Mouse (Mus musculus): Measurements from ENCODE around the gene Celf3.
A peak's percentile ranks its signal among the peaks of the same experiment; 100 is the strongest.

The Celf3 gene

DNA sequence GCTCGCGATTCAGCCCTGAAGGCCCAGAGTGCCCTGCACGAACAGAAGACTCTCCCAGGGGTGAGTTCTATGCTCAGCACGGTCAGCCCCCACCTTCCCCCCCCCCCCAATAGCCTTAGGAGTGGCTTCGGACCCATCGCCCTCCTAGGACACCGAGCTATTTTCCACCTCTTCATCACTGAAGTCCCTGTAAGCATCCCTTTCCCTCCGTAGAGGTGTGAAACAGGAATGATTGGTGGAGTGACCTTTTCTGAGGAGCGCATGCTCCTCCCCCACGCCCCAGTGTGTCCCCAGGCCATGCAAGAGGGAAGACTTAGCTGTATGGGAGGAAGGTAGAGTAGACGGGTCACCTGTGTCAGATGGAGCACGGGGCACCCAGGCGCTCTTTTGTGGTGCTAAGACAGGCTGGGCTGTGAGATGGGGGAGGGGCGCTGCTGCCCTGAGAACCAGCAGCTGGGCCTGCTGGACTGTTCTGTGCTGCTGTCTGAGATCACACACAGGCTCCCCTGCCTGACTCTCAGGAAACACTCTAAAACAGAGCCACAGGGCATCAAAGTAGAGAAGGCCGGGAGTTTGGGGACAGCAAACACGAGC lies 2.3 kb downstream of the Celf3 start, which contains the start of gene Riiad1:
Riiad1 (minus strand) TSS at position 51 of the 594 bp plus-strand sequence.
- no peak for DNase-seq

DNA sequence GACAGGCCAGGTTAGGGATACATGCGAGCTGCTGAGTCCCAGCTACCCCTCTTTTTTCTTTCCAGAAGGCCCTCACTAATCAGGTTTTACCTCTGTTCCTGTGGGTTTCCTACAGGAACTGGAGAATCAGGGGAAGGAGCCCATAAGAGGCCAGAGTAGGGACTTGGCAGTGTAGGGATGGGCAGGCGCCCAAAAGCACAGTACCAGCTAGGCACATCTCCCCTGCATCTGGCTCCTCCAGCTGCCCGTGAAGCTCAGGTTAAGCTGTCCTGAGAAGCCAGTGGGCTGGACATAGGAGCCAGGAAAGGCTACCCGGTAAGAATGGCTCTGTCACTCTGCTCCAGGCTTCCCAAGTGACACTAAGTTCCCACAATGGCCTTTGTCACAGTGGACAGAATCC lies 3.3 kb downstream of the Celf3 start:
- no peak for DNase-seq

DNA sequence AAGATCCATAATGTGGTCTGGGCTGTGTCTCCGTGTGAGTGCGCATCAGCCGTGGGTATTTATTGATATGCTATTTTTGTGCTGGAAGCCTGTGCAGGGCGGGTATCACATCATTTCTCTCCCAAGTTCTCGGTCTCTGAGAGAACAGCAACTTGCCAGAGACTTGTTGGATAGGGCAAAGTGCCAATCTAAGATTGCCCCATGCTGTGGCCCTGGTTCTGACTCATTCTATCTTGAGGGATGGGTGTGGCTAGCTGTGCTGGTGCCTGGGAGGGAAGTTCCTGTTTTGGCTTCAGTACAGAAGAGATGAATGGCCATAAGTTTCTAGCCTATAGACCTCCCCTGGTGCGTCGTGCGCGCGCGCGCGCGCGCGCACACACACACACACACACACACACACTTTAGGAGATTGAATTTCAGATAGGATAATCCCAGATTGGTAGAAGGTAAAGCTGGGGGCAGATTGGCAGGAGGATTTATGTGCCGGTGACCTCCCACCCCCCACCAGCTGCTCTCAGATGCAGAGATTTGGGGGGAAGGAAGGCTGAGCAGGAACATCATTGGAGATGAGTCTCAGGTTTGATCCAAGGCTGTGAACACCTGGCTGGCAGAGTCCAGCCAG lies 4.8 kb downstream of the Celf3 start:
- peak in 1 of 2 experiments; percentile 9 for DNase-seq

DNA sequence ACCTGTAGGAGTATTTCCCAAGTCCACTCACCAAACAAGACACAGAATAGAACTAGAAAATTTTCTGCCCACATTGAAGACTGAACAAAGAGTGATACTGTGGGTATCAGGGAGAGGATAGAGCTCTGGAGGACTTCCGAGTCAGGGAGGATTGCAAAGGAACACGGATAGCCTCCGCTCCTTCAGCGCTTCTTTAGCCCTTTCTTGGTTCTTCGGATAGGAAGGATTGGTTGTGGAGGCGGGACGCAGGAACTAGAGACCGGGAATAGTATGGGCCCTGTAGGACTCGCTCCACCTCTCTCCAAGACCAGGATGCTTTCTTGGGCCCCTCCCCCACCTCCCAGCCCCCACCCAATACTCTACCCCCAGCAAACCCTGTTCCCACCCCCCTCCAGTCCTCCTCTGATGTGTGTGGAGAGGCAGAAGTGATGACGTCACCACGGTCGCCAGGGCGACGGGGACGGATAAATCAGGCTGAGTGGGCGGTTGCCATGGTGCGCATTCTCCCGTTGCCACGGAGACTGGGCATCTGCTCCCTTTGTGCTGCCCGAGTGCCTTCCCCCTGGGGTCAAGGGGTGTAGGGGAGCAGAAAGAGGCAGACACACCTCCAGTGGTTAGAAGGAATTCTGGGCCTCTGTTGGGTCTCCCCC lies 5.8 kb downstream of the Celf3 start:
- peak in 1 of 2 experiments; percentile 9 for DNase-seq

DNA sequence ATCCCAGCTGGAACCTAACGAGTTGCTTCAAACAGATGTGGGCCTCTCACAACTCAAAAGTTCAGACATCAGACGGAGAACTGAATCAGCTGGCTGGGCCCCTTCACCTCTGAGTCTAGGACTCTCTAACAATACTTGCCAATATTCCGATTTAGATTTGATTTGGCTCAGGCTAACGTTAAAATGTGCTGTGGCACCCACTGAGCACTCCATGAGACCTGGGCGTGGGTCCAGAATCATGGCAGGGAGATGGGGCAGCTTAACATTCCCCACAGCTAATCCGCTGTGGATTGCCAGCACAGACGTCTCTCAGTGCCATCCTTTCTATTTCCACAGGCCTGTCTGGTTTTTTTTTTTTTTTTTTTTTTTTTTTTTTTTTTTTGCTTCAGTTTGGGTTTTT lies 7.8 kb downstream of the Celf3 start:
- no peak for DNase-seq

DNA sequence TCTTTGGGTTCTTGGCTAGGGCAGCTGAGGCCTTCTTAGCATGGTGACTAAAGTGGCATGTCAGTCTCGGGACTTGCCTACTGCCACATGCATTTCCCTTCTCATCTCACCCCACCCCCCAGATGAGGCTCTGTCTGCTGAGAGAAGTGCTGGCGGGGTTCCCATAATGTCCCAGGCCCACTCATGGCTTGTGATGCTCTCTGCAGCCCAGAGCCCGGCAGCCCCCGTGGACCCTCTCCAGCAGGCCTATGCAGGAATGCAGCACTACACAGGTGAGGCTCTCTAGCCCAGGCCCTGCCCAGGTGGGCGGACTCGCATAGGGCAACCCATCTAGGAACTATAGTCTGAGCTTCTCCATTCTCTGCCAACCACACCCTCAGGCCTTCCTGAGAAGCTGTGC lies 9.5 kb downstream of the Celf3 start:
- no peak for DNase-seq

DNA sequence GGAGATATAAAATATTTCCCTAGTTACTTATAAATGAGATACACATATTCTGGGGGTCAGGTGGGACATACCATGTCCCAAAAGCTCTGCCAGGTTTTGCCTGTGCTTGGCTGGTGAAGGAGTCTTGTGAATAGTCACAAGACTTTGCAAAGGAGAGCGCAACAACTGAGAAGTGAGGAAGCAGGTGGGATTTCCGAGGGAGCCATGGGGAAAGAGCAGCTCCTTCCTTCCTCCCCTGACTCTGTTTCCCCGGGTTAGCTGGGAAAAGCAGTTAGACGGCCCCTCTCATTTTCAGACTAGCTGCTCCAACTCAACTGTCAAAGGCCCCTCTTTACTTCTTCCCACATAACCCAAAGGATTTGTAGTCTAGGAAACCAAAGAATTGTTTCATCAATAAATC lies 19.1 kb downstream of the Celf3 start:
- DNase-seq: no peak

DNA sequence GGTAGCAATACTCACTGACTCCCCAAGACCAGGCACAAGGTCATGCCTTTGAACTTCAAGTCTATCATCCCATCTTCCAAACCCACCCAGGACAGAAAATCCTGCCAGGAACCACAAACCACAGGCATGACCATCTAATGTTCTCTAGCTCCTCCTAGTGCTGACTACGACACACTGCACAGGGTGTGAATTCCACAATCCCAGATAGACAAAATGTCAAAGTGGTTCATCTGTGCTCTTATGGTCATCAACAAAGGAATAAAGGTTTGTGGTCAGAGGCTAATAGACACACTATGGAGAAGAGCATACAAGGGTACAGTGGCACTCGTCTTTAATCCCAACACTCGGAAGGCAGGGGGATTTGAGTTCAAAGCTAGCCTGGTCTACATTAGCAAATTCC lies 24.1 kb downstream of the Celf3 start:
- no peak for DNase-seq

DNA sequence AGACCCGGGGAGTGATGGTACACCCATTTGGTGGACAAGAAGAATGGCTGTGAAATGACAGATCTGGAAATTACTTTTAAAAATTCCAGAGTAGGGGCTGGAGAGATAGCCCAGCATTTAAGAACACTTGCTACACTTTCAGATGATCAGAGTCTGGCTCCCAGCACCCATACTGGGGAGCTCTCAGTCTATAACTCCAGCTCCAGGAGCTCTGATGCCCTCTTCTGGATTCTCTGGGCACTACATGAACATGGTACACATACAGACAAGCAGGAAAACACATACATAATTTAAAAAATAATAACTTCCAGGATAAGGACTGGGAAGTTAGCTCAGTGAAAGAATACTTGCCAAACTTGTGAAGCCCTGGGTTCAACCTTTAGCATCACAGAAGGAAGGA lies 28.6 kb downstream of the Celf3 start:
- peak; percentile 17 to 19 for DNase-seq

DNA sequence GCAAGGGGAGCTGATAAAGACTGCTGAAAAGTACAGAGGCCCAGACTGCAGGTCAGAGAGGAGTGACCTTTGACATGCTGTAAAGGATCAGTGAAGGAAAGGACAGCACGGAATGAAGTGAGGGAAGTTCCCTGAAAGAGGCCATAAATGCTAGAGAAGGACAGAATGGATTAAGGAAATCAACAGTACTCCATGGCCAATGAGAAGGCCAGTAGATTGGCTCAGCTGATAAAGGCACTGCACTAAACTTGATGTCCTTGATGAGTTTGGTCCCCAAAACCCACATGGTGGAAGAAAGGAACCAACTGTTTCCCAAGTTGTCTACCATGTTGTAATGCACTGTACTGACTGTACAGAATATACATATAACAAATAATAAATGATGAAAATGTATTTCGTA lies 48.6 kb downstream of the Celf3 start:
- DNase-seq: no peak

DNA sequence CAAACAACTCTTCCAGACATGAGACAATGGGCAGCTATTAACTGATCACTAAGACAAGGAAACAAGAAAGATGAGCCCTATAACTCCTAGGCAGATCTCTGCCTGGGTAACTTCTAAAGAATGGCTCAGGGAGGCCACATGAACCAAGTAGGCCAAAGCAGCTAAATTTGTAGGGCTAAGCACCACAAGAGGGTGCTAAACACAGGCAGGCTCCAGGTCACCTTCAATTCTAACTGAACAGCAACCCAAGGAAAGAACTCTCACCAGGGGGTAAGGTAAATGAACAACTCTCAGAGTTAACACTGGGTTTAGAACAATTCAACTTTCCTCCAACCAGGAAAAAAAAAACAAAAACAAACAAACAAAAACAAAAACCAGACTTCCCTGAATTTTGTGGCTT lies 55.9 kb downstream of the Celf3 start:
- peak; percentile 22 to 23 for DNase-seq

DNA sequence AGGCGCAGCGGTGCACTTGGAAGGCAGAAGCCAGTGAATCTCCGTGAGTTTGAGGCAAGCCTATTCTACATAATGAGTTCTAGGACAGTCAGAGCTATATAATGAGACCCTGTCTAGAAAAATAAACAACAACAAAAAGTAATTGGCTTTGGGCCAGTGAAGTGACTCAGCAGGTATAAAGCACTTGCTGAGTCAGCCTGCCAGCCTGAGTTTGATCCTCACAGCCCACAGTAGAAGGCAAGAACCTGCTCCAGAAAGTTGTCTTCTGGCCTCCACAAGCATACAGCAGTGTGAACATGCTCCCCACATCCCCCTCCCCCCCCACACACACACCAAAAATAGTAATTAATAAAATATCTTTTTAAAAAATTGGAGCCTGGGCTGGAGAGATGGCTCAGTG lies 59.1 kb downstream of the Celf3 start:
- DNase-seq: no peak
